Mouse (Mus musculus) liver, embryonic 11.5 days (tissue): ENCODE results near the gene Gria1. TPM values are rescaled to one million over a fixed set of nuclear protein-coding genes. Genes with fewer than 3 reads are reported as not detected.

ENCODE experiments used
- ATAC-seq: fragments of 200-750 bp; cut with Nextera tagmentation; replicated peaks from 2 replicates; pipeline ENCODE4 v1.8.0; 2017; ENCODE audit warnings: moderate number of reproducible peaks, mild to moderate bottlenecking, moderate TSS enrichment, moderate library complexity; ENCODE audit not compliant: low FRiP score
- DNase-seq: peaks from one replicate; pipeline ENCODE4 v3.0.0-alpha.2; 2017; ENCODE audit warnings: low spot score
- H3K27ac ChIP-seq: fragments of 300-500 bp; sonication (generic); 2 replicates; pipeline ENCODE4 v1.5.1; 2014; ENCODE audit warnings: mild to moderate bottlenecking, low read depth, low read length, control low read depth
- H3K27me3 ChIP-seq: fragments of 300-500 bp; sonication (generic); replicated peaks from 2 replicates; pipeline ENCODE4 v1.6.1; 2014; ENCODE audit warnings: low read length, mixed read lengths; ENCODE audit not compliant: control insufficient read depth, insufficient read depth
- H3K36me3 ChIP-seq: fragments of 300-500 bp; sonication (generic); 2 replicates; pipeline ENCODE4 v1.6.1; 2014; ENCODE audit warnings: mild to moderate bottlenecking, low read length, moderate library complexity, mixed read lengths; ENCODE audit not compliant: control insufficient read depth, insufficient read depth
- H3K4me1 ChIP-seq: fragments of 300-500 bp; sonication (generic); replicated peaks from 2 replicates; pipeline ENCODE4 v1.6.1; 2014; ENCODE audit warnings: low read length, mixed read lengths; ENCODE audit not compliant: control insufficient read depth, insufficient read depth
- H3K4me2 ChIP-seq: fragments of 300-500 bp; sonication (generic); 2 replicates; pipeline ENCODE4 v1.6.1; 2014; ENCODE audit warnings: mild to moderate bottlenecking, control low read depth, moderate library complexity
- H3K4me3 ChIP-seq: fragments of 300-500 bp; sonication (generic); 2 replicates; pipeline ENCODE4 v1.5.1; 2014; ENCODE audit warnings: low read depth, low read length, control low read depth
- H3K9ac ChIP-seq: fragments of 300-500 bp; sonication (generic); 2 replicates; pipeline ENCODE4 v1.6.1; 2014; ENCODE audit warnings: low read depth, low read length, control low read depth
- H3K9me3 ChIP-seq: fragments of 300-500 bp; sonication (generic); 2 replicates; pipeline ENCODE4 v1.6.1; 2016; ENCODE audit warnings: low read length, inconsistent platforms, mixed read lengths; ENCODE audit not compliant: control insufficient read depth
- WGBS: fragments of 180-500 bp; shearing (Covaris S2); extraction: QIAGEN DNeasy Blood & Tissue Kit; methylation state at CpG from one replicate; pipeline ENCODE4 v1.1.7; 2014; 5-methylcytosine and 5-hydroxymethylcytosine counted together
- polyA plus RNA-seq: library from polyadenylated mRNA; unstranded; fragments of >200 nt; fragmentation: Nextera tagmentation; extraction: Ambion mirVana; gene quantifications from 2 replicates; pipeline ENCODE4 v1.2.1, GENCODE M21; 2014

Gene Gria1
- polyA plus RNA-seq: 0.38 and 0.66 TPM in 2 replicates

DNA sequence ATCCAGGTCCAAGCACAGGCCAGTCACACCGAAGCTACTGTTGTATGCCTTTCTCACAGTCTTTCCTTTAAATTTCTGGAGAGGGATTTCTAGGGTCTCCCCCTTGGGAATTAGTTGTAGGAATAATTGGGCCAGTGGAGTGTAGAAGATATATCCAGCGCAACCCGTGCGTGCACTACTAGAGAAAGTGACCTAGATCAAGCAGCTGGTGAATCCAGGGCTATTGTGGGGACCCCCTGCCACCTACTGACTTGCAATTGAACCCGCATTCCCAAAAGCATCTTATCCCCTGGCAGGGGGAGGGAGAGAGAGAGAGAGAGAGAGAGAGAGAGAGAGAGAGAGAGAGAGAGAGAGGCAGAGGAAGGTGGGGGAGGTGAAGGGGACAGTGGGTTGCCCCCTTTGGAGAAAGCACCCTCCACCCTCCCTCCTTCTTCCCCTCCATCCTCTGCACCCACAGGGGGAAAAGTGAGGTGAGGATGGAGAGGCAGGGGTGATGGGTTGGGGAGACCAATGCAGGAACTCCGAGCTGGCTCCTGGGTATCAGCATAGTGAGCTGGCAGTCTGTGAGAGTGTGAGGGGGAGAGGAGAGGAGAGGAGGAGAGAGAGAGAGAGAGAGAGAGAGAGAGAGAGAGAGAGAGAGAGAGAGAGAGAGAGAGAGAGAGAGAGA, at the start of gene Gria1:
Gene Gria1, plus strand, starts transcription at position 364 of the 667 bp plus-strand sequence.
- Histone ChIP-seq H3K4me3 (no peak within 1 kb of the TSS), H3K36me3 (no peaks in the 10 kb centered on the region), H3K4me1 (no peaks in the 10 kb centered on the region), H3K4me2 (no peak within 1 kb of the TSS), H3K9ac (no peak within 1 kb of the TSS), H3K27me3 (peaks cover 5% of the 10 kb centered on the region; the same call in 1 of the 2 replicates), H3K9me3 (no peaks in the 10 kb centered on the region), H3K27ac (no peak within 1 kb of the TSS)
- DNase-seq (no peak), ATAC-seq (no peak)
- 44% methylated on average over 6 of the region's 6 CpGs for WGBS

GRCm38 (mm10) chr11:56961751-56962150, 49.4 kb upstream of the Gria1 start:
- ATAC-seq (no peak), DNase-seq (no peak)
- H3K4me3 ChIP-seq: no peak overlapping the region
- H3K9ac ChIP-seq: no peak overlapping the region
- H3K36me3 ChIP-seq: no peaks in the 10 kb centered on the region
- no peaks in the 10 kb centered on the region for H3K9me3 ChIP-seq
- H3K27ac ChIP-seq: no peak overlapping the region
- no peaks in the 10 kb centered on the region for H3K4me1 ChIP-seq
- no peak overlapping the region for H3K4me2 ChIP-seq
- H3K27me3 ChIP-seq: no peaks in the 10 kb centered on the region
- WGBS: 90% methylated on average over 3 of the region's 3 CpGs

- Histone ChIP-seq H3K4me3 (no peak overlapping the region), H3K36me3 (no peaks in the 10 kb centered on the region), H3K9ac (no peak overlapping the region), H3K4me1 (no peaks in the 10 kb centered on the region), H3K27me3 (no peaks in the 10 kb centered on the region), H3K4me2 (no peak overlapping the region), H3K9me3 (no peaks in the 10 kb centered on the region), H3K27ac (no peak overlapping the region)
- ATAC-seq (no peak), DNase-seq (no peak)
- WGBS: 68% methylated on average over 1 of the region's 1 CpGs
These were observed 38.4 kb upstream of the Gria1 start for GRCm38 (mm10) chr11:56972814-56973213.

- no peak overlapping the region for H3K27ac ChIP-seq
- DNase-seq (no peak), ATAC-seq (no peak)
- H3K9me3 ChIP-seq: no peaks in the 10 kb centered on the region
- no peaks in the 10 kb centered on the region for H3K4me1 ChIP-seq
- H3K36me3 ChIP-seq: no peaks in the 10 kb centered on the region
- H3K4me2 ChIP-seq: no peak overlapping the region
- no peaks in the 10 kb centered on the region for H3K27me3 ChIP-seq
- no peak overlapping the region for H3K9ac ChIP-seq
- H3K4me3 ChIP-seq: no peak overlapping the region
- 85% methylated on average over 3 of the region's 3 CpGs for WGBS
These were observed 26.7 kb upstream of the Gria1 start for GRCm38 (mm10) chr11:56984321-56985000.

GRCm38 (mm10) chr11:56985457-56985856, 25.7 kb upstream of the Gria1 start:
- ATAC-seq (no peak), DNase-seq (no peak)
- no peaks in the 10 kb centered on the region for H3K36me3 ChIP-seq

GRCm38 (mm10) chr11:56999601-57000001, 11.6 kb upstream of the Gria1 start:
- ATAC-seq (no peak), DNase-seq (no peak)
- Histone ChIP-seq H3K36me3 (no peaks in the 10 kb centered on the region), H3K27me3 (no peaks in the 10 kb centered on the region), H3K4me3 (no peak overlapping the region), H3K9me3 (no peaks in the 10 kb centered on the region), H3K4me1 (no peaks in the 10 kb centered on the region), H3K9ac (no peak overlapping the region), H3K27ac (no peak overlapping the region), H3K4me2 (no peak overlapping the region)
- 72% methylated on average over 3 of the region's 3 CpGs for WGBS

More at GRCm38 (mm10) chr11:56985457-56985856, 25.7 kb upstream of the Gria1 start:
- no peak overlapping the region for H3K4me2 ChIP-seq
- no peaks in the 10 kb centered on the region for H3K27me3 ChIP-seq
- no peak overlapping the region for H3K9ac ChIP-seq
- H3K27ac ChIP-seq: no peak overlapping the region
- WGBS: 79% methylated on average over 4 of the region's 4 CpGs
- H3K4me1 ChIP-seq: no peaks in the 10 kb centered on the region
- no peak overlapping the region for H3K4me3 ChIP-seq
- no peaks in the 10 kb centered on the region for H3K9me3 ChIP-seq

GRCm38 (mm10) chr11:57004611-57005010, 6.6 kb upstream of the Gria1 start:
- H3K4me1 ChIP-seq: no peaks in the 10 kb centered on the region
- DNase-seq: no peak

GRCm38 (mm10) chr11:57005341-57005740, 5.8 kb upstream of the Gria1 start:
- Histone ChIP-seq H3K27ac (no peak overlapping the region), H3K9ac (no peak overlapping the region), H3K36me3 (no peaks in the 10 kb centered on the region), H3K4me2 (no peak overlapping the region), H3K4me1 (no peaks in the 10 kb centered on the region), H3K9me3 (no peaks in the 10 kb centered on the region), H3K27me3 (no peaks in the 10 kb centered on the region), H3K4me3 (no peak overlapping the region)
- whole genome bisulfite sequencing: 76% methylated on average over 7 of the region's 7 CpGs
- DNase-seq (no peak), ATAC-seq (no peak)

More at GRCm38 (mm10) chr11:57004611-57005010, 6.6 kb upstream of the Gria1 start:
- H3K27ac ChIP-seq: no peak overlapping the region
- no peak overlapping the region for H3K4me2 ChIP-seq
- ATAC-seq: no peak
- no peaks in the 10 kb centered on the region for H3K9me3 ChIP-seq
- 57% methylated on average over 3 of the region's 3 CpGs for WGBS
- H3K27me3 ChIP-seq: no peaks in the 10 kb centered on the region
- H3K4me3 ChIP-seq: no peak overlapping the region
- no peak overlapping the region for H3K9ac ChIP-seq
- H3K36me3 ChIP-seq: no peaks in the 10 kb centered on the region

GRCm38 (mm10) chr11:57007790-57008189, 3.4 kb upstream of the Gria1 start:
- Histone ChIP-seq H3K4me2 (no peak overlapping the region), H3K4me1 (no peaks in the 10 kb centered on the region), H3K27ac (no peak overlapping the region), H3K9ac (no peak overlapping the region), H3K4me3 (no peak overlapping the region), H3K36me3 (no peaks in the 10 kb centered on the region), H3K27me3 (0 out of 2 replicates have a peak, but pooled peaks cover 2% of the 10 kb centered on the region), H3K9me3 (no peaks in the 10 kb centered on the region)
- WGBS: 73% methylated on average over 4 of the region's 4 CpGs
- no peak for ATAC-seq
- no peak for DNase-seq
